Mouse (Mus musculus): ENCODE measurements around the gene Pole. TPM values are rescaled to one million over a fixed set of nuclear protein-coding genes. Genes with fewer than 3 reads are reported as not detected.

The Pole gene
- total RNA-seq (2014; fragmentation: Nextera tagmentation) (124 and 127 TPM in 2 replicates), total RNA-seq (2017) (45.6 and 51.5 TPM in 2 replicates)

DNA sequence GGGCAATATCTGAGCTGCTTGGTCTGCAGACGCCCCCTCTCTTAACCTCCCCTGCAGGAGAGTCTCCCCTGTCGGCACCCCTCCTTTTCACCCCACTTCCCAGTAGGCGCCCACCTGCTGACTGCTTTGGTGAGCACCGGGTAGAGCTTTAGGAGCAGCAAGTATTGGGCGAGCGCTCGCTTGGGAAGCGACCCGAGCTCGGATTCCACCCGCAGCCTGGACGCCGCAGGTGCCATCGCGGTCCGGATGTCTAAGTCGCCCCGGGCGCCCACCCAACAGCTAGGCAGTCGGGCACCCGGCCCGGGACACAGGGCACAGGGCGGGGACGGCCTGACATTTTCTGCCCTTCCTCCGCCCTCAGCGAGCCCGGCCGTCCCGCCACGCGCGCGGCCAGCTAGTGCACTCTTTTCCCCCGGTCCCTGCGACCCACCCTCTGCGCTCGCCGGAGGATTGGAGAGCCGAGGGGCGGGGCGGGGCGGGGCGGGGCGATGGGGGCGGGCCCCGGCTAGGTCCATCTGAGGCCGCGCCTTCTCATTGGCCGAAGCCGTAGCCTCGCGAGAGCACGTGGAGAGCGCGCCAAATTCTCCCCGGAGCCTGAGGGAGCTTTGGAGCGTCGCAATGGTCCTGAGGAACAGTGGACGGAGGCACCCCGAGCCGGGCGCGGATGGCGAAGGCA, at the start of gene Pole, which contains the start of gene Pxmp2:
Pole (plus strand) TSS at position 537 of the 676 bp plus-strand sequence.
Pxmp2 (minus strand) TSS at position 417 of the 676 bp plus-strand sequence.
- ATAC-seq (replicated peaks; ENCODE audit: low FRiP score, low TSS enrichment, poor library complexity, severe bottlenecking) = peak; percentile 88

DNA sequence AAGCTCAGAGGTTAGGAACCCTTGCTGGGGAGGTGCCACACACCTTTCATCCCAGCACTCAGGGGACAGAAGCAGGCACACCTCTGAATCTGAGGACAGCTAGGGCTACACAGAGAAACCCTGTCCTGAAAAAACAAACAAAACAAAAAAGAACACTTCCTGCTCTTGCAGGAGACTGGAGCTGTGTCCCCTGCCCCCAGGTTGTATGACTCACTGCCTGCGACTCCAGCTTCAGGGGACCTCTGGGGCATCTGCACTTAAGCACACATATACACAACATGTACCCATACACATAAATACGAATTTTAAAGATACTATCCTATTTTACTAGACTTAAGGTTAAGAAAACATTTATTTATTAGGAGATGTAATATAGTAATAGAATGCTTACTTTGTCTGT, 42.0 kb upstream of the Pole start:
- ATAC-seq (replicated peaks; ENCODE audit: low FRiP score, low TSS enrichment, poor library complexity, severe bottlenecking) = no peak

DNA sequence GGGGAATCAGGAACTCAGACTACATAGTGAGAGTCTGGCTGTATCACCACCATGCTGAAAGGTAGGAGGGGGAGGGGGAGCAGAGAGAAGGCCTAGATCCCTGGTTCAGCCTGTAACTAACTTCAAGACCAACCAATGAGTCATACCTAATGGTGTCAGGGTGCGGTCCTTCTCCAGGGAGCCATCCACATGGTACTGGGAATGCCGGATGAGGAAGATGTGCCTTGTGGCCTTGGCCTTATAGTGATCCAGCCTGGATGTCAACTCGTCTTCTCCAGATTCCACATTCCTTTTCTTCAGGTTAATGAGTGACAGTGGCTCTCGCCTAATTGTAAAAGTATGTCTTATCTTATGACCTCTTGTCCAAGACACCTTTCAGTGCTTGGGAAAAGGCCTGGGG, 19.2 kb upstream of the Pole start:
- no peak for ATAC-seq (replicated peaks; ENCODE audit: low FRiP score, low TSS enrichment, poor library complexity, severe bottlenecking)

- peak; percentile 75 for ATAC-seq (replicated peaks; ENCODE audit: low FRiP score, low TSS enrichment, poor library complexity, severe bottlenecking)
These were observed 16.7 kb upstream of the Pole start, which contains the start of gene Pgam5 for GRCm38 (mm10) chr5:110269141-110270101. TSS of gene Pgam5 (minus strand) at chr5:110269913.

- no peak for ATAC-seq (replicated peaks; ENCODE audit: low FRiP score, low TSS enrichment, poor library complexity, severe bottlenecking)
These were observed 15.9 kb upstream of the Pole start for GRCm38 (mm10) chr5:110270242-110270641.

GRCm38 (mm10) chr5:110274147-110274546, 12.0 kb upstream of the Pole start:
- ATAC-seq (replicated peaks; ENCODE audit: low FRiP score, low TSS enrichment, poor library complexity, severe bottlenecking) = peak; percentile 66

GRCm38 (mm10) chr5:110274846-110275245, 11.3 kb upstream of the Pole start:
- no peak for ATAC-seq (replicated peaks; ENCODE audit: low FRiP score, low TSS enrichment, poor library complexity, severe bottlenecking)

GRCm38 (mm10) chr5:110276391-110276790, 9.7 kb upstream of the Pole start:
- ATAC-seq (replicated peaks; ENCODE audit: low FRiP score, low TSS enrichment, poor library complexity, severe bottlenecking) = no peak

DNA sequence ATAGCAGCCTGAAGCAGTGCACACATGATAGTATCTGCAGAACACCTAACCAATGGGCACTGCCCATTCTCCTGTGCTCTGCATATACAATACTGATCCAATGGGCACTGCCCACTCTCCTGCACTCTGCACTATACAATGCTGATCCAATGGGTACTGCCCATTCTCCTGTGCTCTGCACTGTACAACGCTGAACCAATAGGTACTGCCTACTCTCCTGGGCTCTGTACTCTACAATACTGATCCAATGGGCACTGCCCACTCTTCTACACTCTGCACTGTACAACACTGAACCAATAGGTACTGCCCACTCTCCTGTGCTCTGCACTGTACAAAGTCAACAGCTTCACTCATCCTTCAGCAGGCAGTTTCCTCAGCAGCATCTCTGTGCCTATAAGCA, 9.2 kb upstream of the Pole start:
- peak; percentile 23; the same call in 1 of the 2 replicates for ATAC-seq (replicated peaks; ENCODE audit: low FRiP score, low TSS enrichment, poor library complexity, severe bottlenecking)

DNA sequence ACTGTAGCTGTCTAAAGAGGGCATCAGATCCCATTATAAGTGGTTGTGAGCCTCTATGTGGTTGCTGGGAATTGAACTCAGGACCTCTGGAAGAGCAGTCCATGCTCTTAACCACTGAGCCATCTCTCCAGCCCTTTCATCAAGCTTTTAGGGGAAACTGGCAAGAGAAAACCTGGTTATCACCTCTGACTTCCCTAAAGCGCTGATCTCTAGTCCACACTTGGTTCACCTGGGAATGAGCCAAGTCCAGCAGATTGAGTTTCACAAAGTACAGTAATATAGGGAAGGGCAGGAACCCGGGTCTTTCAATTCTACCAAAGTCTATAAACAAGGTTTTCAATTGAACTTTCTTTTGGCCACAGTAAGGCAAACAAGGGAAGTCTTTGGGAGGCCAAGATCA, 4.1 kb upstream of the Pole start:
- no peak for ATAC-seq (replicated peaks; ENCODE audit: low FRiP score, low TSS enrichment, poor library complexity, severe bottlenecking)

GRCm38 (mm10) chr5:110284536-110284935, 1.6 kb upstream of the Pole start:
- ATAC-seq (replicated peaks; ENCODE audit: low FRiP score, low TSS enrichment, poor library complexity, severe bottlenecking) = peak; percentile 55

- peak; percentile 23 for ATAC-seq (replicated peaks; ENCODE audit: low FRiP score, low TSS enrichment, poor library complexity, severe bottlenecking)
These were observed 950 bp upstream of the Pole start for GRCm38 (mm10) chr5:110285156-110285555.

DNA sequence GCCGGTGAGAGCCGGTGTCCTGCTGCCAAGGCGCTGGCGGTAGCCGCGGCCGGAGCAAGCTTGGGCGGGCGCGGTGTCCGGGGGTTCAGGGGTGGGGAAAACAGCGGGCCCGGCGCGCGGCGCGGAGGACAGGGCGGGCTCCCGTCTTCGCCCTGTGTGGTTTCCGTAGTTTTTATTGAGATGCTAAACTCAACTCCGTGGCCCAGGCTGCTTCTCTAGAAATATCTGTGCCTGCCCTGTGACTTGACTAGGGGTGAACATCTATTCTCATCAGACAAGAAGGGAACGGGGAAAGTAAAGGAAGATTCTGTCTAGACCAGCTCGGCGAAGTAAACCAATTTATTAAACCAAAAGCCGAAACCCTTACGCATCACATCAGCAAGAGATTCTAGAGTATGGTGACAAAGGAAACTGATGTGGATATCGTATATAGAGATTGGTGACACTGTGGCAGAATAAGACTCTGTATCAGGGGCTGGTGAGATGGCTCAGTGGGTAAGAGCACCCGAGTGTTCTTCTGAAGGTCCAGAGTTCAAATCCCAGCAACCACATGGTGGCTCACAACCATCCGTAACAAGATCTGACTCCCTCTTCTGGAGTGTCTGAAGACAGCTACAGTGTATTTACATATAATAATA, 459 bp downstream of the Pole start:
- ATAC-seq (replicated peaks; ENCODE audit: low FRiP score, low TSS enrichment, poor library complexity, severe bottlenecking) = peak; percentile 42

- ATAC-seq (replicated peaks; ENCODE audit: low FRiP score, low TSS enrichment, poor library complexity, severe bottlenecking) = no peak
These were observed 974 bp downstream of the Pole start for GRCm38 (mm10) chr5:110287084-110287475.

- peak; percentile 49 for ATAC-seq (replicated peaks; ENCODE audit: low FRiP score, low TSS enrichment, poor library complexity, severe bottlenecking)
These were observed 5.5 kb downstream of the Pole start for GRCm38 (mm10) chr5:110291649-110292048.

GRCm38 (mm10) chr5:110296637-110297036, 10.5 kb downstream of the Pole start:
- no peak for ATAC-seq (replicated peaks; ENCODE audit: low FRiP score, low TSS enrichment, poor library complexity, severe bottlenecking)

DNA sequence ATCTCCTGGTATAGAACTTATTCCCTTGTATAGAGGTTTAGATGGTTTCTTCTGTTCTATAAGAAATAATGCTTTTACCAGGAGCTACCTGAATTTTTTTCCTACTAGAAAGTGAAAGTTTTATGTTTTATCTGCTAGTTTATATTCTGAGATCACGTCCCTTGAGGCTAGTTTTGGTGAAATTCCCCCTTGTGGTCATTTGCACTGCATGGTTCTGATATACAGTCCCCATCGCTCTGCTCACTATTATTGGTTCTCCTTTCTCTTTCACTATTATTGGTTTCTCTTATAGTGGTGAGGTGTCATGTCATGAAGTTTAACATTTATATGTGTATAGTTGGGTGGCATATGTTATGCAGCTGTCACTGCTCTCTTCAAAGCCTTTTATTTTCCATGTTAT, 14.5 kb downstream of the Pole start:
- ATAC-seq (replicated peaks; ENCODE audit: low FRiP score, low TSS enrichment, poor library complexity, severe bottlenecking) = no peak

DNA sequence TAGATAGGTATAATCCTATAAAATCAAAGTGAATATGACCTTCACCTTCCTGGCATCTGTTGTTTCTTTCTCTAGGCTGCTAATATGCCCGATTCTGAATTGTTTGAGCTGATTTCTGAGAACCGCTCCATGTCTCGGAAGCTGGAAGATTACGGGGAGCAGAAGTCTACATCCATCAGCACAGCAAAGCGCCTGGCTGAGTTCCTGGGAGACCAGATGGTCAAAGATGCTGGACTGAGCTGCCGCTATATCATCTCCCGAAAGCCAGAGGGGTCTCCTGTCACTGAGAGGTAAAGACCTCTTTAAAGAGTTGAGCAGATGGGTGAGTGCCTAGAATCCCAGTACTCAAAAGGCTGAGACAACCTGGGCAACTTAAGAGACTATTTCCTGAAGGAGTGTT, 22.8 kb downstream of the Pole start:
- ATAC-seq (replicated peaks; ENCODE audit: low FRiP score, low TSS enrichment, poor library complexity, severe bottlenecking) = no peak

GRCm38 (mm10) chr5:110313127-110313526, 27.0 kb downstream of the Pole start:
- ATAC-seq (replicated peaks; ENCODE audit: low FRiP score, low TSS enrichment, poor library complexity, severe bottlenecking) = no peak

GRCm38 (mm10) chr5:110330508-110330907, 44.4 kb downstream of the Pole start:
- no peak for ATAC-seq (replicated peaks; ENCODE audit: low FRiP score, low TSS enrichment, poor library complexity, severe bottlenecking)
